Mouse (Mus musculus) midbrain, embryonic 14.5 days (tissue): ENCODE results near the gene Tmem198. TPM values are rescaled to one million over a fixed set of nuclear protein-coding genes. Genes with fewer than 3 reads are reported as not detected.

Experiments
- ATAC-seq: fragments of 200-750 bp; cut with Nextera tagmentation; 2 replicates; pipeline ENCODE4 v1.8.0; 2017; ENCODE audit warnings: moderate number of reproducible peaks, moderate library complexity; ENCODE audit not compliant: low FRiP score, low TSS enrichment
- DNase-seq: peaks from one replicate; pipeline ENCODE4 v3.0.0-alpha.2; 2015
- H3K27ac ChIP-seq: fragments of 300-500 bp; sonication (generic); replicated peaks from 2 replicates; pipeline ENCODE4 v1.5.1; 2014; ENCODE audit warnings: mild to moderate bottlenecking, low read depth, low read length, moderate library complexity
- H3K27me3 ChIP-seq: fragments of 300-500 bp; sonication (generic); 2 replicates; pipeline ENCODE4 v1.6.1; 2014; ENCODE audit warnings: low read length, control low read depth, mixed read lengths; ENCODE audit not compliant: control insufficient read depth, insufficient read depth
- H3K36me3 ChIP-seq: fragments of 300-500 bp; sonication (generic); 2 replicates; pipeline ENCODE4 v1.6.1; 2014; ENCODE audit warnings: low read length, control low read depth; ENCODE audit not compliant: control insufficient read depth, insufficient read depth
- H3K4me1 ChIP-seq: fragments of 300-500 bp; sonication (generic); 2 replicates; pipeline ENCODE4 v1.6.1; 2014; ENCODE audit warnings: mild to moderate bottlenecking, antibody characterized with exemption, low read length, control low read depth; ENCODE audit not compliant: control insufficient read depth, insufficient read depth
- H3K4me2 ChIP-seq: fragments of 300-500 bp; sonication (generic); 2 replicates; pipeline ENCODE4 v1.6.1; 2014; ENCODE audit warnings: mild to moderate bottlenecking, low read length, moderate library complexity
- H3K4me3 ChIP-seq: fragments of 300-500 bp; sonication (generic); replicated peaks from 2 replicates; pipeline ENCODE4 v1.5.1; 2014; ENCODE audit warnings: low read depth, low read length
- H3K9ac ChIP-seq: fragments of 300-500 bp; sonication (generic); replicated peaks from 2 replicates; pipeline ENCODE4 v1.6.1; 2014; ENCODE audit warnings: mild to moderate bottlenecking, low read length, moderate library complexity
- H3K9me3 ChIP-seq: fragments of 300-500 bp; sonication (generic); 2 replicates; pipeline ENCODE4 v1.6.1; 2016; ENCODE audit warnings: low read length, control low read depth, mixed read lengths; ENCODE audit not compliant: control insufficient read depth
- WGBS: fragments of 180-500 bp; shearing (Covaris S2); extraction: QIAGEN DNeasy Blood & Tissue Kit; methylation state at CpG from one replicate; pipeline ENCODE4 v1.1.7; 2014; 5-methylcytosine and 5-hydroxymethylcytosine counted together
- polyA plus RNA-seq: library from polyadenylated mRNA; unstranded; fragments of >200 nt; fragmentation: Nextera tagmentation; extraction: Ambion mirVana; gene quantifications from 2 replicates; pipeline ENCODE4 v1.2.1, GENCODE M21; 2014

Gene Tmem198
- polyA plus RNA-seq, 1 experiment from 2014 or later: 42.9 TPM

DNA sequence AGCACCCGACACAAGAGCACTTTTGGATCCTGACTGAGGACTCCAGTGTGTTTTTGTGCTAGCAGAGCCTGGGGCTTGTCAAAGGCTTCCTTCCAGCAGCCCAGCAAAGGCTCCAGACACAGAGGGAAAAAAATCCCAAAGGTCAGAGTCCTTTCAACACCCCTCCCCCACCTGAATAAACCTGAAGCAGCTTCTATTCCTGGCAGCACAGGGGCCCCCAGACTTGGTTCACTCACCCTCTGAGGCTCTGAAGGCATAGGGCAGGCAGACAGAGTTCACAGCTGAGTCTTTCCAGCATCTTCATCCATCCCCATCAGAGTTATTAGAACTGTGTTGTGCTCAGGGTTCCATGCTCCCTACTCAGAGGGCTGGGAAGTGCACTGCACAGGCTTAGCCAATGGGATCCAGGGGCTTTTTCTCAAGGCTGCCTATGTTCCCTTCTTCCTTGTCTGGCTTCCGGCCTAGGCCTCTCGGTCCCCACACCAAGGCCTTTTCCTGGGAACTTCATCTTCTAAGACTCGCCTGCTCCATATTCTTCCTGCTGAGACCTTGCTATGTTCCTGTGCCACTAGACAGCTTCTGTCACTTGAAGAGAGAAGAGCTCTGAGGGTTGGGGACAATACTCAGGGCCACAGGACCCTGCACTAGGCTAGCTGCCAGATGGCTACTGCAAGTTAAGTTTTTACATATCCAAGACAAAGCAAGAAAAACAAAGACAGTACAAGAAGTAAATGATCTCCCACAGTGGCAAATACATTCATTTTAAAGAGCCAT lies 32.3 kb downstream of the Tmem198 start:
- no peak overlapping the region for H3K27ac ChIP-seq
- no peak for ATAC-seq

DNA sequence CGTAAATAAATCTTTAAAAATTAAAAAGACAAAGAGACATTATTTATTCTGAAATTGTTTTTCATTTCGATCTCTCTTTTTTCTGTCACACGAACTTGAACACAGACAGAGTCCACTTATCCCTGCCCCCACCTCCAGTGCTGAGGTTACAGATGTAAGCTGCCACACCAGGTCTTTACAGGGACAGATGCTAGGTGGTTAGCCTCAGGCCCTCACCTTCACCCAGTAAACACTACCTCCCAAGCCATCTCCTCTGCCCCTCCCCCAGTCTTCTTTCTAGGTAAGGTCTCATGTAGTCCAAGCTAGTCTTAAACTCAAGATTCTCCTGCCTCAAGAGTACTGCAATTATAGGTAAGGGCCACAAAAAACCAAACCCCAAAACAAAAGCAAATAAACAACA lies 33.2 kb downstream of the Tmem198 start:
- H3K4me1 ChIP-seq: no peaks in the 10 kb centered on the region
- no peak for DNase-seq
- no peak for ATAC-seq
- no peak overlapping the region for H3K9ac ChIP-seq
- H3K4me2 ChIP-seq: no peak overlapping the region
- WGBS: 92% methylated on average over 3 of the region's 3 CpGs
- H3K27ac ChIP-seq: no peak overlapping the region
- H3K27me3 ChIP-seq: no peaks in the 10 kb centered on the region
- no peaks in the 10 kb centered on the region for H3K9me3 ChIP-seq
- H3K4me3 ChIP-seq: no peak overlapping the region
- H3K36me3 ChIP-seq: no peaks in the 10 kb centered on the region

More for the DNA sequence above, 32.3 kb downstream of the Tmem198 start:
- WGBS: 74% methylated on average over 4 of the region's 4 CpGs
- Histone ChIP-seq H3K4me3 (no peak overlapping the region), H3K4me2 (no peak overlapping the region), H3K36me3 (no peaks in the 10 kb centered on the region), H3K9me3 (no peaks in the 10 kb centered on the region), H3K9ac (no peak overlapping the region), H3K4me1 (peaks cover 6% of the 10 kb centered on the region), H3K27me3 (no peaks in the 10 kb centered on the region)
- no peak for DNase-seq

DNA sequence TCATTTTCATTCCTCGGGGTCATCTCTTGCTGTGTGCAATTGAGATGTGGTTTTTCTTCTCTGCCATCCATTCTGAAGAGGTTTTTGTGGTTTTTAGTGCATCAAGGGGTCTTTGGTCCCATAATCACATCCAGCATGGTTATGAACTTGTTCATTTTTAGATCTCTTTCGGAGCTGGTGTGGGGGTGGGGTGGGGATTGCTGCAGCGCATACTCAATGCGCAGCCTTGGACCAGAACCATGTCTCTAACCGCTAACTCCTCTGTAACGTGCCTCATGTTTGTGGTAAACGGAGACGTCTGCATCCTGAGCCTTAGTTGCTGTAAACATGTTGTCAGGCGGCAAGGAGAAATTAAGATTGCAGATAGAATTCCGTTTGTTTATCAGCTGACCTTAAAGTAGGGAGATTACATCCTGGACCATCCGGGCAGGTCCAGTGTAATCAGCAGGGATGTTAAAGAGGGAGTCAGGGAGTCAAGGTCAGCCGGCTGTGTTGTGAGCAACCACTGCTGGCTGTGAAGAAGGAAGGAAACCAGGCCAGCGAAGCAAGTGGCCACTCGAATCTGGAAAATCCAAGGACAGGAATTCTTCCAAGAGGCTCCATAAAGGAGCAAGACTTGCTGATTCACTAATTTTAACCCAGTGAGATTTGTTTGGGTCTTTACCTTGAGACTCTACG lies 37.5 kb downstream of the Tmem198 start:
- no peaks in the 10 kb centered on the region for H3K36me3 ChIP-seq
- no peaks in the 10 kb centered on the region for H3K27me3 ChIP-seq
- no peaks in the 10 kb centered on the region for H3K4me1 ChIP-seq
- H3K4me3 ChIP-seq: no peak overlapping the region
- no peaks in the 10 kb centered on the region for H3K9me3 ChIP-seq
- H3K27ac ChIP-seq: no peak overlapping the region
- H3K4me2 ChIP-seq: no peak overlapping the region
- no peak overlapping the region for H3K9ac ChIP-seq
- ATAC-seq (no peak), DNase-seq (no peak)
- WGBS: 81% methylated on average over 15 of the region's 15 CpGs

DNA sequence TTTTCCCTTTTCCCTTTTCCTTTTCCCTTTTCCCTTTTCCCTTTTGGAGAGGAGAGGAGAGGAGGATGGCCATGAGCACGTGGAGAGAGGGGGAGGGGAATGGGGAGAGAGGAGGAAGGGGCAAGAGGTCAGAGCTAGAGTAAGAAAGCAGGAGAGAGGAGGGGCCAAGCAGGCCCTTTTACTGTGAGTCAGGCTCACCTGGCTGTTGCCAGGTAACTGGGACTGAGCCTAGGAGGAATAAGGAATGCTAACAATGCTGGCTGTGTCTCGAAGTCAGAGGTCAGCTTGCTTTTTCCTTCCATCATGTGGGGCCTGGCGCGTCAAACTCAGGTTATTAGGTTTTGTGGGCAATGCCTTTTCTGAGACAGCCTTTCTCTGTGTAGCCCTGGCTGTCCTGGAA lies 38.7 kb downstream of the Tmem198 start:
- Histone ChIP-seq H3K27ac (no peak overlapping the region), H3K4me2 (no peak overlapping the region), H3K27me3 (no peaks in the 10 kb centered on the region), H3K36me3 (no peaks in the 10 kb centered on the region), H3K9ac (no peak overlapping the region), H3K9me3 (no peaks in the 10 kb centered on the region), H3K4me3 (no peak overlapping the region), H3K4me1 (peaks cover 3% of the 10 kb centered on the region; the same call in 1 of the 2 replicates)
- 50% methylated on average over 4 of the region's 4 CpGs for WGBS
- no peak for ATAC-seq
- no peak for DNase-seq

DNA sequence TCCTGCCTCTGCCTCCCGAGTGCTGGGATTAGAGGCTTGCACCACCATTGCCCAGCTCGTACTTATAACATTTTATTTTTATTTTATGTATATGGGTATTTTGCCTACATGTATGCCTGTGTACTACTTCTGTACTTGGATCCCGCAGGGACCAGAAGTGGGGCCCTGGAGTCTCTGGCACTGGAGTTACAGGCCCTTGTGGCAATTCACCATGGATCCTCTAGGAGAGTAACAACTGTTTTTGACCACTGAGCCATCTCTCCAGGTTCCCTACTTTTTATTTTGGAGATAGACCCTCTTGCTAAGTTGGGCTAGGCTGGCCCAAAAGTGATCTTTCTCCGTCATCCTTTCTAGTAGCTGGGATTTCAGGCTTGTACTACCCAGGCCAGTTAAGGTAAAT lies 39.1 kb downstream of the Tmem198 start:
- Histone ChIP-seq H3K9ac (no peak overlapping the region), H3K4me2 (no peak overlapping the region), H3K9me3 (no peaks in the 10 kb centered on the region), H3K27ac (no peak overlapping the region), H3K36me3 (no peaks in the 10 kb centered on the region), H3K4me3 (no peak overlapping the region), H3K4me1 (peaks cover 3% of the 10 kb centered on the region; the same call in 1 of the 2 replicates), H3K27me3 (no peaks in the 10 kb centered on the region)
- no peak for ATAC-seq
- no peak for DNase-seq
- 93% methylated on average over 4 of the region's 4 CpGs for WGBS

DNA sequence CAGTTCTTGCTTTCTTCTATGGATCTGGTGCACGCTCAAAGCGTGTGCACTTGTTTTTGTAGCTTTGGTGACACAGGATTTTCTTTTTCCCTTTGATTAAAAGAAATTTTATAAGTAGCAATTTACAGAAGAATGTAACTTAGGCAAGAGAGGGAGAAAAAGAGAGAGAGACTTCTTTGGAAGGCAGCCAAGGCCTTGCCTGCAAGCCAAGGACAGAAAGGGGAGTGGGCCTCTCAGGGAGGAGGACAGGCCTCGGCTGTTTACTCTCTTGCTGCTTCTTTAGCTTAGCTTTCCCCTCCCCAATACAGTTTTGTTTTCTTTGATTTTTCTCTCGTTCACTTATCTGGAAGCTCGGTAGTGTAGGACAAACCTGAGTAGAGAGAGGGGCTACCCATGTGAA lies 40.2 kb downstream of the Tmem198 start:
- WGBS: 77% methylated on average over 5 of the region's 5 CpGs
- no peaks in the 10 kb centered on the region for H3K36me3 ChIP-seq
- H3K27me3 ChIP-seq: no peaks in the 10 kb centered on the region
- H3K27ac ChIP-seq: no peak overlapping the region; the same call in 1 of the 2 replicates
- H3K4me3 ChIP-seq: no peak overlapping the region
- no peak overlapping the region for H3K4me2 ChIP-seq
- ATAC-seq (no peak), DNase-seq (peak; percentile 18)
- H3K4me1 ChIP-seq: peaks cover 3% of the 10 kb centered on the region; the same call in 1 of the 2 replicates
- H3K9ac ChIP-seq: no peak overlapping the region
- no peaks in the 10 kb centered on the region for H3K9me3 ChIP-seq

DNA sequence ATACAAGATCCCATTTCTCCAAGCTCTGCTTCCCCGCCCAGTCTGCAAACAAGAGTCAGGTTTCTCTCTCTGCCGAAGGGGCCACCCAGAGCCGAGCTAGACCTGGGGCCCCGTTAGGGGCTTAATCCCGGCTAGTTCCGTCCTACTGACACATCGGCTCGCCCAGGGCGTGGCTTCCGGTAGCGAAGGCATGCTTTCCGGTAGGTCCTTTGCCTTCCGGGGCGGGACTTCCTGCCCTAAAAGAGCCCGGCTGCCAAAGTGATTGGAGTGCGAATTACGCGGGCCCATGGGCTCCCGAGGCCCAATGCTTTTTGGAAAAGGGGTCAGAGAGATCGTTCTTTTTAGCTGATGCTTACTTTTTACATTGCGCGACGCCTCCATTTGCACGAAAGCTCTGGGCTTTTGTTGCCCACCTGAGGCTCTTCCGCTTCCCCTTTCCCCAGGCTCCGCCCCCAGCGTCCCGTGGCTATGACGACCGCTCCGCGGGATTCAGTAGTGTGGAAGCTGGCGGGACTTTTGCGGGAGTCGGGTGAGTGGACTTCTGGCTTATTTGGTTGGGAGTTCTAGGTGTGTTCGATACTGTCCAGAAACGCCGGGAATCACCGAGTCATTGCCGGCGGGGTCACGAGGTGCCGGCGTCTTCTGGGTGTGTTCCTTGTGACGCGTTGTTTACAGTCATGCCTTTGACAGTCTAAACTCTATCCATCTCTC lies 42.1 kb downstream of the Tmem198 start, which contains the start of gene Stk11ip:
Gene Stk11ip (plus strand): TSS at position 209 of the 711 bp plus-strand sequence.
- peak; percentile 92 for ATAC-seq
- WGBS: under 1% methylated on average over 46 of the region's 46 CpGs
- Histone ChIP-seq H3K4me3 (peak within 1 kb of the TSS; percentile 49), H3K9me3 (no peaks in the 10 kb centered on the region), H3K27ac (peak within 1 kb of the TSS; percentile 81), H3K36me3 (peaks cover 14% of the 10 kb centered on the region), H3K9ac (peak within 1 kb of the TSS; percentile 48; the same call in 1 of the 2 replicates), H3K4me2 (peak within 1 kb of the TSS; percentile 78), H3K4me1 (peaks cover 3% of the 10 kb centered on the region; the same call in 1 of the 2 replicates), H3K27me3 (no peaks in the 10 kb centered on the region)
- peak; percentile 97 for DNase-seq

DNA sequence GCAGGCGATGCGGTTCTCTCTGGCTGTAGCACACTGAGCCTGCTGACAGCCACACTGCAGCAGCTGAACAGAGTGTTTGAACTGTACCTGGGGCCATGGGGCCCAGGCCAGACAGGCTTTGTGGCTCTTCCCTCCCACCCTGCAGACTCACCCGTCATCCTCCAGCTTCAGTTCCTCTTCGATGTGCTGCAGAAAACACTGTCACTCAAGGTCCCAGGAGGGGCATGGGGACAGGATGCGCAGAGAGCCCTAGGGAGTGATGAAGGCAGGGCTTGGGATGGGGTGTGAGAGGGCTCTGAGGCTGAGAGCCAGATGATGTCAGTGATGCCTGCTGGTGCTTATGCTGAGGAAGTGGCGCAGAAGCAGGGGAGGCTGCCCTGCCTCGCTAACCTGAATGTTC lies 45.3 kb downstream of the Tmem198 start:
- WGBS: 91% methylated on average over 7 of the region's 7 CpGs
- ATAC-seq (no peak), DNase-seq (no peak)
- H3K4me3 ChIP-seq: no peak overlapping the region
- peaks cover 45% of the 10 kb centered on the region for H3K36me3 ChIP-seq
- H3K9ac ChIP-seq: no peak overlapping the region
- no peaks in the 10 kb centered on the region for H3K9me3 ChIP-seq
- no peak overlapping the region for H3K4me2 ChIP-seq
- no peak overlapping the region for H3K27ac ChIP-seq
- H3K4me1 ChIP-seq: peaks cover 3% of the 10 kb centered on the region; the same call in 1 of the 2 replicates
- no peaks in the 10 kb centered on the region for H3K27me3 ChIP-seq
